Mouse (Mus musculus) liver, postnatal 0 days (tissue): Measurements from ENCODE around the gene Asap2. TPM values are rescaled to one million over a fixed set of nuclear protein-coding genes. Genes with fewer than 3 reads are reported as not detected.

Source experiments
- ATAC-seq: fragments of 200-750 bp; cut with Nextera tagmentation; 2 replicates; pipeline ENCODE4 v1.8.0; 2017; ENCODE audit warnings: mild to moderate bottlenecking, moderate library complexity
- DNase-seq: peaks from one replicate; pipeline ENCODE4 v3.0.0-alpha.2; 2016
- H3K27ac ChIP-seq: fragments of 300-500 bp; sonication (generic); 2 replicates; pipeline ENCODE4 v1.5.1; 2014; ENCODE audit warnings: antibody characterized with exemption, moderate library complexity, mild to moderate bottlenecking, low read depth
- H3K27me3 ChIP-seq: fragments of 300-500 bp; sonication (generic); 2 replicates; pipeline ENCODE4 v1.6.1; 2014; ENCODE audit warnings: low read length, control low read depth, mixed read lengths; ENCODE audit not compliant: insufficient read depth
- H3K36me3 ChIP-seq: fragments of 300-500 bp; sonication (generic); replicated peaks from 2 replicates; pipeline ENCODE4 v1.6.1; 2014; ENCODE audit warnings: mild to moderate bottlenecking, control low read depth, low read length, moderate library complexity, mixed read lengths; ENCODE audit not compliant: insufficient read depth
- H3K4me1 ChIP-seq: fragments of 300-500 bp; sonication (generic); 2 replicates; pipeline ENCODE4 v1.6.1; 2014; ENCODE audit warnings: antibody characterized with exemption, mild to moderate bottlenecking, control low read depth; ENCODE audit not compliant: insufficient read depth
- H3K4me2 ChIP-seq: fragments of 300-500 bp; sonication (generic); 2 replicates; pipeline ENCODE4 v1.6.1; 2014; ENCODE audit warnings: low read depth, mild to moderate bottlenecking, low read length, moderate library complexity, mixed read lengths
- H3K4me3 ChIP-seq: fragments of 300-500 bp; sonication (generic); 2 replicates; pipeline ENCODE4 v1.5.1; 2014; ENCODE audit warnings: low read depth, low read length
- H3K9ac ChIP-seq: fragments of 300-500 bp; sonication (generic); replicated peaks from 2 replicates; pipeline ENCODE4 v1.6.1; 2014; ENCODE audit warnings: mild to moderate bottlenecking, moderate library complexity
- H3K9me3 ChIP-seq: fragments of 300-500 bp; sonication (generic); 2 replicates; pipeline ENCODE4 v1.6.1; 2016; ENCODE audit warnings: mild to moderate bottlenecking, control low read depth, low read length, mixed read lengths
- CTCF ChIP-seq: sonication (generic); IDR thresholded peaks from 2 replicates; pipeline ENCODE4 v1.5.1; 2016; ENCODE audit warnings: antibody characterized with exemption, low read depth
- EP300 ChIP-seq: IDR thresholded peaks from 2 replicates; pipeline ENCODE4 v1.6.1; 2016; ENCODE audit warnings: antibody characterized with exemption, low read depth, mild to moderate bottlenecking
- WGBS: fragments of 180-500 bp; shearing (Covaris S2); extraction: QIAGEN DNeasy Blood & Tissue Kit; methylation state at CpG from one replicate; pipeline ENCODE4 v1.1.7; 2014; ENCODE audit not compliant: insufficient replicate concordance; 5-methylcytosine and 5-hydroxymethylcytosine counted together
- polyA plus RNA-seq: library from polyadenylated mRNA; unstranded; fragments of >200 nt; fragmentation: Nextera tagmentation; extraction: Ambion mirVana; gene quantifications from 2 replicates; pipeline ENCODE4 v1.2.1, GENCODE M21; 2015

Asap2 gene
- polyA plus RNA-seq, 1 experiment from 2014 or later, result 0.96 TPM

- no peaks in the 10 kb centered on the region for H3K27me3 ChIP-seq
- DNase-seq, result no peak
- peak overlapping the region; percentile 77 for H3K27ac ChIP-seq
- no peak overlapping the region for H3K9ac ChIP-seq
- TF ChIP-seq CTCF (no peak), EP300 (no peak)
- 69% methylated on average over 5 of the region's 5 CpGs for WGBS
- H3K4me1 ChIP-seq, result peaks cover 22% of the 10 kb centered on the region
- H3K4me3 ChIP-seq, result no peak overlapping the region
- no peak for ATAC-seq
- H3K4me2 ChIP-seq, result no peak overlapping the region
- H3K36me3 ChIP-seq, result no peaks in the 10 kb centered on the region
- H3K9me3 ChIP-seq, result no peaks in the 10 kb centered on the region
Measured at GRCm38 (mm10) chr12:21141691-21142300, 151.5 kb downstream of the Asap2 start.

- H3K36me3 ChIP-seq, result no peaks in the 10 kb centered on the region
- TF ChIP-seq CTCF (no peak), EP300 (peak; percentile 76)
- WGBS, result 42% methylated on average over 9 of the region's 9 CpGs
- H3K9me3 ChIP-seq, result no peaks in the 10 kb centered on the region
- H3K4me1 ChIP-seq, result peaks cover 22% of the 10 kb centered on the region
- no peak overlapping the region for H3K9ac ChIP-seq
- H3K4me3 ChIP-seq, result no peak overlapping the region
- H3K4me2 ChIP-seq, result no peak overlapping the region
- peak overlapping the region; percentile 77 for H3K27ac ChIP-seq
- ATAC-seq, result peak; percentile 93
- DNase-seq, result peak; percentile 42
- H3K27me3 ChIP-seq, result no peaks in the 10 kb centered on the region
Measured at GRCm38 (mm10) chr12:21142489-21143254, 152.4 kb downstream of the Asap2 start.

- no peak overlapping the region for H3K9ac ChIP-seq
- H3K4me2 ChIP-seq, result 0 out of 2 replicates have a peak overlapping the region, but pooled peaks have one; percentile 14
- 32% methylated on average over 5 of the region's 5 CpGs for WGBS
- no peaks in the 10 kb centered on the region for H3K9me3 ChIP-seq
- no peaks in the 10 kb centered on the region for H3K36me3 ChIP-seq
- no peaks in the 10 kb centered on the region for H3K27me3 ChIP-seq
- peaks cover 22% of the 10 kb centered on the region for H3K4me1 ChIP-seq
- no peak for DNase-seq
- no peak for TF ChIP-seq CTCF
- TF ChIP-seq EP300, result no peak
- peak overlapping the region; percentile 77 for H3K27ac ChIP-seq
- H3K4me3 ChIP-seq, result no peak overlapping the region
- peak; percentile 28 for ATAC-seq
Measured at GRCm38 (mm10) chr12:21144602-21145001, 154.3 kb downstream of the Asap2 start.

GRCm38 (mm10) chr12:21145050-21145449 is 154.8 kb downstream of the Asap2 start:
- Histone ChIP-seq H3K4me3 (no peak overlapping the region), H3K27me3 (no peaks in the 10 kb centered on the region), H3K27ac (peak overlapping the region; percentile 42; the same call in 1 of the 2 replicates), H3K9me3 (no peaks in the 10 kb centered on the region), H3K9ac (no peak overlapping the region), H3K4me2 (0 out of 2 replicates have a peak overlapping the region, but pooled peaks have one; percentile 14), H3K4me1 (peaks cover 22% of the 10 kb centered on the region), H3K36me3 (no peaks in the 10 kb centered on the region)
- TF ChIP-seq EP300, result no peak
- TF ChIP-seq CTCF, result no peak
- ATAC-seq, result no peak
- WGBS, result 53% methylated on average over 5 of the region's 5 CpGs
- no peak for DNase-seq

GRCm38 (mm10) chr12:21146826-21147225 is 156.6 kb downstream of the Asap2 start:
- no peak overlapping the region for H3K4me3 ChIP-seq
- no peak overlapping the region for H3K27ac ChIP-seq
- no peaks in the 10 kb centered on the region for H3K36me3 ChIP-seq
- H3K9ac ChIP-seq, result no peak overlapping the region
- no peaks in the 10 kb centered on the region for H3K9me3 ChIP-seq
- WGBS, result 61% methylated on average over 4 of the region's 4 CpGs
- H3K27me3 ChIP-seq, result no peaks in the 10 kb centered on the region
- H3K4me2 ChIP-seq, result no peak overlapping the region
- ATAC-seq (no peak), DNase-seq (no peak)
- no peak for TF ChIP-seq CTCF
- no peak for TF ChIP-seq EP300
- peaks cover 13% of the 10 kb centered on the region for H3K4me1 ChIP-seq

GRCm38 (mm10) chr12:21153279-21153707 is 163.0 kb downstream of the Asap2 start:
- Histone ChIP-seq H3K27ac (no peak overlapping the region), H3K4me3 (no peak overlapping the region), H3K4me2 (no peak overlapping the region), H3K9ac (no peak overlapping the region), H3K27me3 (no peaks in the 10 kb centered on the region), H3K36me3 (no peaks in the 10 kb centered on the region), H3K4me1 (peaks cover 12% of the 10 kb centered on the region; the same call in 1 of the 2 replicates), H3K9me3 (no peaks in the 10 kb centered on the region)
- no peak for DNase-seq
- 74% methylated on average over 8 of the region's 8 CpGs for WGBS
- TF ChIP-seq EP300, result no peak
- ATAC-seq, result no peak
